Mouse (Mus musculus) left cerebral cortex, adult 2 months (tissue): ENCODE measurements around the gene Olfr66. TPM values are rescaled to one million over a fixed set of nuclear protein-coding genes. Genes with fewer than 3 reads are reported as not detected.

Source experiments
- DNase-seq, 2 experiments: peaks; one replicate each; pipeline ENCODE4 v3.0.0; 2021 to 2022; ENCODE audit warnings: low spot score in 2 of 2, mixed read lengths in 1 of 2; ENCODE audit errors: extremely low spot score in 1 of 2
- H3K27ac ChIP-seq: fragments of 200-600 bp; 2 replicates; pipeline ENCODE4 v1.8.1; 2022
- H3K4me3 ChIP-seq: fragments of 200-600 bp; 2 replicates; pipeline ENCODE4 v1.8.1; 2022
- CTCF ChIP-seq: fragments of 200-600 bp; IDR thresholded peaks from 2 replicates; pipeline ENCODE4 v1.8.1; 2022; ENCODE audit warnings: antibody characterized with exemption, mild to moderate bottlenecking, moderate library complexity
- intact Hi-C: fragments of 180-260 bp; cut with DNase I; formaldehyde crosslinking; loops from one replicate; pipeline ENCODE4 v1.15.1; 2025
- long read RNA-seq, 2 experiments: library from polyadenylated mRNA; stranded (forward); transcript quantifications; one replicate each; pipeline ENCODE4 v2.0.0; 2021; ENCODE audit warnings: borderline mapping rate in 2 of 2
- total RNA-seq, 2 experiments: library from RNA; stranded (reverse); gene quantifications; 2 replicates each; pipeline ENCODE4 v1.2.3; 2021

Gene Olfr66
- not detected for total RNA-seq
- long read RNA-seq, experiment 1: 0 reads
- long read RNA-seq, experiment 2: 0 reads

GRCm38 (mm10) chr7:103886152-103886551 is at the start of gene Olfr66:
Gene Olfr66, minus strand, starts transcription at chr7:103886252.
- intact Hi-C loops: no loop called here
- DNase-seq: no peak
- no peak for TF ChIP-seq CTCF
- Histone ChIP-seq H3K27ac (no peak within 1 kb of the TSS), H3K4me3 (no peak within 1 kb of the TSS)

DNA sequence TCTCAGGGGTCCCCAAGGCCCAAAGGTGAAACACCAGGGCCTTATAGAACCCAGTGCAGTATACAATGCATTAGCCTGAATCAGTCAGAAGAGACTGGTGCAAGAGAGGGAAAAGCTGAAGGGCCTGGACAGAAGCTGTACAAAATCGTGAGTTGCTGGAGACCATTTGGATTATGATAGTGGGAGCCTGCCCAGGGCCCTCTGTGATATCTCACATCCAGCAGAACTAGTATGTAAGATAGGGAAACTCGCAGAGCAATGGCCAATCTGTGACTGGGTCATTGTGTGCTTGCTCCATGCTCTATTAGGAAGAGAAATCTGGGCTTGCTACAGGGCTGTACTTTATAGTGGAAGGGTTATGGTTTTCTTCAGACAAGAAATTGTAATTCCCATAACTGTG is 48.2 kb upstream of the Olfr66 start, which contains the start of gene Olfr632:
TSS of gene Olfr632 (plus strand) at position 84 of the 400 bp plus-strand sequence.
- Histone ChIP-seq H3K4me3 (no peak within 1 kb of the TSS), H3K27ac (no peak within 1 kb of the TSS)
- TF ChIP-seq CTCF: no peak
- no peak for DNase-seq
- intact Hi-C loops: no loop called here

GRCm38 (mm10) chr7:103928525-103928924 is 42.5 kb upstream of the Olfr66 start, which contains the start of gene Olfr631:
Gene Olfr631, plus strand, starts transcription at chr7:103928825.
- no peak for DNase-seq
- Histone ChIP-seq H3K27ac (no peak within 1 kb of the TSS), H3K4me3 (no peak within 1 kb of the TSS)
- intact Hi-C loops: no loop called here
- TF ChIP-seq CTCF: no peak

DNA sequence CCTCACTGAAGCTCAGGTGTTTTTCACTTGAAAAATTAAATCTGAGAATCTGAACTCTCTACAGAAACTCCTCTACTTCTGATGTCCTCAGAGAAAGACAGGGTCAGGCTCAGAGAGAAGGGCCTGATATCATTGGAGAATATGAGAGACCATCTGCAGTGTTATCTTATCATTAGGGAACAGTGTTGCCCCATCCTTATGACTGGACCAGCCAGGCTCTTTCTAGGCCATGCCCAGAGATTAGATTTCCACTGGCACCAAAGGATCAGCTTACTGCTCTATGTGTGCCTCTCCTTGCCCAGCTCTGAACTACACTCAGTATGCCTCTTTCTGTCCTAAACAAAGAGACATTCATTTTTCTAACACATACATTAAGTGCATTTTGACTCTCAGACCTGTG is 29.3 kb upstream of the Olfr66 start:
- H3K4me3 ChIP-seq: no peak overlapping the region
- TF ChIP-seq CTCF: no peak
- no peak for DNase-seq
- H3K27ac ChIP-seq: no peak overlapping the region
- intact Hi-C loops: no loop called here

- intact Hi-C loops: no loop called here
- DNase-seq: no peak
- no peak; the same call in 1 of the 2 replicates for TF ChIP-seq CTCF
- no peak overlapping the region for H3K27ac ChIP-seq
- H3K4me3 ChIP-seq: no peak overlapping the region
These were observed 27.0 kb upstream of the Olfr66 start for GRCm38 (mm10) chr7:103912969-103913511.

DNA sequence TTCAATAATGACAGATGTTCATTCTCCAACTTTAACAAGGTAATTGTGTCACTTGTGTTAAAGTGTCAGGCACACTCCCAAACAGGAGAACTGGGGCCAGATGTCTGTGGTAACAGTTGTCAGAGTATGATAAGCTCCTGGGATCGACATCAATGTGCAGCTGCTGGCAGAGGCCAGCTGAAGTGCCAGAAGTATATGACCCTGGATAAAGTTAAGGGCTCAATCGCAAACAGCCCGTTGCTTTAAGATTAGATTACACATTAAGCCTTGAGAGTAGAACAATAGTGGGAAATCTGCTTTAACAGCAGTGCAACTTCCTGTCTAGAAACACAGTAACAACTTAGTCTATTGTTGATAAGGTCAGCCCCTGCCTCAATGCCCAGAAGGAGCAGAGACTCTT is 24.0 kb upstream of the Olfr66 start:
- DNase-seq: no peak
- no peak for TF ChIP-seq CTCF
- intact Hi-C loops: no loop called here

GRCm38 (mm10) chr7:103903187-103903586 is 17.1 kb upstream of the Olfr66 start, which contains the start of gene Olfr65:
Gene Olfr65, plus strand, starts transcription at chr7:103903487.
- intact Hi-C loops: no loop called here
- no peak within 1 kb of the TSS for H3K4me3 ChIP-seq
- no peak for TF ChIP-seq CTCF
- no peak for DNase-seq
- no peak within 1 kb of the TSS for H3K27ac ChIP-seq

More for the DNA sequence above, 24.0 kb upstream of the Olfr66 start:
- no peak overlapping the region for H3K4me3 ChIP-seq
- H3K27ac ChIP-seq: no peak overlapping the region

DNA sequence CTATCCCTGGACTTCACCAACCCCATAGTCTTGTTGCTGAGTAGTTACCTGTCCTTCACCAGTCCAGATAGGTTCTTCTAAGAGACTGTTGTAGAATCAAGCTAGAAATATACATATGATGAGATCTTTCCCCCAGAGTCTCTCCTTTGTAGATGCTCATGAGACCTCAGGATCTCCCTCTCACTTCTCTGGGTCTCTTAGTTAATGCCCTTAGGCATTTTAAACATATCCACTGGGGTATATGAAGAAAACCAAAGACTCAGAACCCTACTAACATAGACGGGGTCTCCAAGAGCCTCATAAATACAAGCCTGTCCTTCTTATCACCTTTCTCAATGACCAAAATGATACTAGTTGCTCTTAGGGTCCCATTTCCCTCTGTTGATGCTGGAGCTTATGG is 8.3 kb upstream of the Olfr66 start, which contains the start of gene Olfr64:
TSS of gene Olfr64 (minus strand) at position 101 of the 400 bp plus-strand sequence.
- no peak within 1 kb of the TSS for H3K4me3 ChIP-seq
- TF ChIP-seq CTCF: no peak
- DNase-seq: no peak
- intact Hi-C loops: no loop called here
- H3K27ac ChIP-seq: no peak within 1 kb of the TSS

DNA sequence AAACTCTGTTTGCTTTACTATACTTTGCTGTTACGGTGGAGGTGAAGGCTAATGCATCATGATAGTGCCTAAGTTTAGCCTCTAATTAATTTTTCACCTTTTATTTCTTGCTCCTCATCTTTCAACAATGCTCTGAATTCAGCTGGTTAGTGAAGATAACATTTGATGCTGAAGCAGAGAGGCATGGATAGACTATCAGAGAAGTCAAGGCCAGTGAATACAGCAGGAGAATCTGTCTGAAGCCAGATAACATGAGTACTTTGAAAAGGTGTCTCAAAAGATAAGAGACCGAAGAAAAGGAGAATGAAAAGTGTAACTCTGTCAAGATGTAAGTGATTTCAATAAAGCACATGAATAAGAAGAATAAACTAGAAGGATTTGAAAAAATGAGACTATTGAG is 9.0 kb downstream of the Olfr66 start:
- no peak for TF ChIP-seq CTCF
- intact Hi-C loops: no loop called here

GRCm38 (mm10) chr7:103874451-103874850 is 11.6 kb downstream of the Olfr66 start:
- no peak for DNase-seq
- TF ChIP-seq CTCF: peak; percentile 11; the same call in 1 of the 2 replicates
- intact Hi-C loops: loop anchor here (5.0 kb wide), 1 partner anchor 1207 kb away; no protein-coding TSS in a partner anchor
- Histone ChIP-seq H3K4me3 (no peak overlapping the region), H3K27ac (no peak overlapping the region)

More for the DNA sequence above, 9.0 kb downstream of the Olfr66 start:
- H3K27ac ChIP-seq: no peak overlapping the region
- DNase-seq: no peak
- no peak overlapping the region for H3K4me3 ChIP-seq

DNA sequence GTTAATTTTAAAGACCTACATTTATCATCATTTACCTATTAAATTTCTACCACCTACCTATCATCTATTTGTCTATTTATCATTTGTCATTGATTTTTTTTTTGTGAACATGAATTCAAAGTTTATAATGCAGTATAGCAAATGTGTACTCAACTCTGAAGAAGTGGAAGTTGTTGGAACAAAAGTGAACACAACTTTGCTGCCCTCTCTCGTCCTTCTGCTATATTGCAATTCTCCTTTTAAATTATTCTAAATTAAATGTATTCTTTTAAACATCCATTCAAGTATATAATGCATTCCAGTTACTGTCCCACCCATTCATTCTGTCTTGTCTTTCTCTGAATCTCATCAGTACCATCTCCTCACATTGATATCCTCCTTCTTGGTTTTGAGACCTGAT is 13.0 kb downstream of the Olfr66 start:
- TF ChIP-seq CTCF: peak; percentile 57

DNA sequence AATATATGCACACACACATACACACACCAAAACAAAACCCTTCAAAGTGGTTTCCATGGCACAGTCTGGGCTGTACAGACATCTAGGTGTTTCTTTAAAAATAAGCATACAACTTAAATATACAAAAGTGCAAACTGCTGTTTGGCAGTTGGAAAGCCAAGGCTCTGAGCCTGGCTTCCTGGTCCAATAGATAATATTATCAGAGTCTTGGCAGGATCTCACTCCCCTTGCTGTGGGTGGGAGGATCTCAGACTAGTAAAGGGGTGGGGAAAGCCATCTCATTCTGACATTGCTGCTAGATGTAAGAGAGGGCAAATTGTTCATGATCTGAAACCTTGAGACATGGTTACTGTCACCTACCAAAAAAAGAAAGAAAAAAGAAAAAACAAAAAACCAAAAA is 15.4 kb downstream of the Olfr66 start:
- no peak overlapping the region for H3K4me3 ChIP-seq
- DNase-seq: no peak
- intact Hi-C loops: loop anchor here (5.0 kb wide), 1 partner anchor 1203 kb away; no protein-coding TSS in a partner anchor
- H3K27ac ChIP-seq: no peak overlapping the region
- no peak for TF ChIP-seq CTCF

More for the DNA sequence above, 13.0 kb downstream of the Olfr66 start:
- no peak for DNase-seq
- no peak overlapping the region for H3K27ac ChIP-seq
- intact Hi-C loops: loop anchor here (2.0 to 5.0 kb wide), 2 partner anchors 1206 to 1360 kb away; no protein-coding TSS in a partner anchor
- H3K4me3 ChIP-seq: no peak overlapping the region

DNA sequence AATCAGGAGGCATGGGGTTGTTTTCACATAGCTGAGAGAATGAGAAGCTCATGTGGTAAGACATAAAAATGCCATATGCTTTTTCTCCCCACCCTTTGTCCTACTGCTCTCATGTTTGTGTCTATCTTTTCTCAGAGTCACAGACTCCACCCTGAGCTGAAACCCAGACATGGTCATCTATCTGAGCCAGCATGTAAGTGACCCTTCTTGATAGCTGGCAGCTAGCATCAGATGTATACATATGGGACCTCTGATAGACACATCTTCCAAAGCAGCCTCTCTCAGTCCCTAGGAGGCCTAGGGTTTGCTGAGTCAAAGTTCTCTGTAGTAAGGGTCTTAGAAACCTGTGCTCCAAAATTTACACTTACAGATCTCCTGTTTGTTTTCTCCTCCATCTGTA is 20.3 kb downstream of the Olfr66 start:
- no peak for DNase-seq
- TF ChIP-seq CTCF: no peak
- H3K4me3 ChIP-seq: no peak overlapping the region
- intact Hi-C loops: no loop called here
- no peak overlapping the region for H3K27ac ChIP-seq
